Mouse (Mus musculus): Measurements from ENCODE around the gene Yipf4. TPM values are rescaled to one million over a fixed set of nuclear protein-coding genes. Genes with fewer than 3 reads are reported as not detected.
"Not testable (repeated sequence)": the region's sequence is repeated elsewhere in the genome, so short reads cannot be mapped to it uniquely, and the experiment has no call there.

The Yipf4 gene
- polyA plus RNA-seq (2016; fragmentation: Nextera tagmentation; extraction: Ambion mirVana): 30.0 and 31.2 TPM in 2 replicates

GRCm38 (mm10) chr17:74489024-74489900 is at the start of gene Yipf4:
Gene Yipf4, plus strand, starts transcription at chr17:74489493.
- no peaks in the 10 kb centered on the region for H3K27me3 ChIP-seq (ENCODE audit: low read depth, poor library complexity, severe bottlenecking)
- no peaks in the 10 kb centered on the region for H3K9me3 ChIP-seq (replicated peaks)
- H3K27ac ChIP-seq: peak within 1 kb of the TSS; percentile 86
- peaks cover 22% of the 10 kb centered on the region for H3K36me3 ChIP-seq
- H3K4me3 ChIP-seq: peak within 1 kb of the TSS; percentile 76
- H3K4me1 ChIP-seq: peaks cover 4% of the 10 kb centered on the region; the same call in 1 of the 2 replicates
- peak; percentile 93 for DNase-seq (ENCODE audit: low spot score)
- 4% methylated on average over 58 of the region's 58 CpGs for WGBS

GRCm38 (mm10) chr17:74440486-74440885 is 48.8 kb upstream of the Yipf4 start:
- WGBS: 88% methylated on average over 5 of the region's 5 CpGs
- no peaks in the 10 kb centered on the region for H3K27me3 ChIP-seq (ENCODE audit: low read depth, poor library complexity, severe bottlenecking)
- no peak overlapping the region for H3K27ac ChIP-seq
- no peaks in the 10 kb centered on the region for H3K9me3 ChIP-seq (replicated peaks)
- no peaks in the 10 kb centered on the region for H3K4me1 ChIP-seq
- no peak overlapping the region for H3K4me3 ChIP-seq
- DNase-seq (ENCODE audit: low spot score): no peak
- no peaks in the 10 kb centered on the region for H3K36me3 ChIP-seq

- Histone ChIP-seq H3K4me1 (no peaks in the 10 kb centered on the region), H3K27me3 (ENCODE audit: low read depth, poor library complexity, severe bottlenecking) (no peaks in the 10 kb centered on the region), H3K36me3 (no peaks in the 10 kb centered on the region), H3K9me3 (replicated peaks) (no peaks in the 10 kb centered on the region), H3K4me3 (no peak overlapping the region), H3K27ac (no peak overlapping the region)
- DNase-seq (ENCODE audit: low spot score): no peak
- WGBS: 91% methylated on average over 10 of the region's 10 CpGs
Measured at GRCm38 (mm10) chr17:74449776-74450175, 39.5 kb upstream of the Yipf4 start.

- WGBS: 87% methylated on average over 3 of the region's 3 CpGs
- H3K9me3 ChIP-seq (replicated peaks): no peaks in the 10 kb centered on the region
- no peaks in the 10 kb centered on the region for H3K36me3 ChIP-seq
Measured at GRCm38 (mm10) chr17:74453928-74454327, 35.4 kb upstream of the Yipf4 start.

GRCm38 (mm10) chr17:74454660-74455059 is 34.6 kb upstream of the Yipf4 start:
- no peaks in the 10 kb centered on the region for H3K9me3 ChIP-seq (replicated peaks)
- no peaks in the 10 kb centered on the region for H3K27me3 ChIP-seq (ENCODE audit: low read depth, poor library complexity, severe bottlenecking)
- DNase-seq (ENCODE audit: low spot score): no peak
- no peak overlapping the region for H3K27ac ChIP-seq
- H3K4me3 ChIP-seq: no peak overlapping the region
- H3K36me3 ChIP-seq: no peaks in the 10 kb centered on the region
- H3K4me1 ChIP-seq: no peaks in the 10 kb centered on the region
- WGBS: 93% methylated on average over 1 of the region's 1 CpGs

More at GRCm38 (mm10) chr17:74453928-74454327, 35.4 kb upstream of the Yipf4 start:
- H3K27me3 ChIP-seq (ENCODE audit: low read depth, poor library complexity, severe bottlenecking): no peaks in the 10 kb centered on the region
- H3K27ac ChIP-seq: no peak overlapping the region
- no peak for DNase-seq (ENCODE audit: low spot score)
- no peaks in the 10 kb centered on the region for H3K4me1 ChIP-seq
- H3K4me3 ChIP-seq: no peak overlapping the region

- H3K4me3 ChIP-seq: no peak overlapping the region
- no peak for DNase-seq (ENCODE audit: low spot score)
- no peaks in the 10 kb centered on the region for H3K4me1 ChIP-seq
- no peak overlapping the region for H3K27ac ChIP-seq
- no peaks in the 10 kb centered on the region for H3K9me3 ChIP-seq (replicated peaks)
- H3K27me3 ChIP-seq (ENCODE audit: low read depth, poor library complexity, severe bottlenecking): no peaks in the 10 kb centered on the region
- no peaks in the 10 kb centered on the region for H3K36me3 ChIP-seq
- 90% methylated on average over 4 of the region's 4 CpGs for WGBS
Measured at GRCm38 (mm10) chr17:74455426-74455825, 33.9 kb upstream of the Yipf4 start.

- WGBS: 94% methylated on average over 5 of the region's 5 CpGs
- no peak for DNase-seq (ENCODE audit: low spot score)
- H3K4me3 ChIP-seq: no peak overlapping the region
- H3K36me3 ChIP-seq: no peaks in the 10 kb centered on the region
- no peaks in the 10 kb centered on the region for H3K27me3 ChIP-seq (ENCODE audit: low read depth, poor library complexity, severe bottlenecking)
- H3K4me1 ChIP-seq: no peaks in the 10 kb centered on the region
- no peaks in the 10 kb centered on the region for H3K9me3 ChIP-seq (replicated peaks)
- H3K27ac ChIP-seq: no peak overlapping the region
Measured at GRCm38 (mm10) chr17:74456825-74457224, 32.5 kb upstream of the Yipf4 start.

- Histone ChIP-seq H3K4me1 (no peaks in the 10 kb centered on the region), H3K4me3 (no peak overlapping the region), H3K27ac (no peak overlapping the region), H3K27me3 (ENCODE audit: low read depth, poor library complexity, severe bottlenecking) (no peaks in the 10 kb centered on the region), H3K36me3 (no peaks in the 10 kb centered on the region), H3K9me3 (replicated peaks) (no peaks in the 10 kb centered on the region)
- no peak for DNase-seq (ENCODE audit: low spot score)
- 82% methylated on average over 10 of the region's 10 CpGs for WGBS
Measured at GRCm38 (mm10) chr17:74457972-74458677, 31.2 kb upstream of the Yipf4 start.

GRCm38 (mm10) chr17:74458711-74459408 is 30.4 kb upstream of the Yipf4 start, which contains the start of gene Nlrc4:
Gene Nlrc4, minus strand, starts transcription at chr17:74459142.
- H3K27me3 ChIP-seq (ENCODE audit: low read depth, poor library complexity, severe bottlenecking): no peaks in the 10 kb centered on the region
- H3K9me3 ChIP-seq (replicated peaks): no peaks in the 10 kb centered on the region
- no peaks in the 10 kb centered on the region for H3K4me1 ChIP-seq
- H3K27ac ChIP-seq: no peak within 1 kb of the TSS
- H3K4me3 ChIP-seq: no peak within 1 kb of the TSS
- WGBS: 62% methylated on average over 8 of the region's 8 CpGs
- DNase-seq (ENCODE audit: low spot score): no peak
- no peaks in the 10 kb centered on the region for H3K36me3 ChIP-seq

GRCm38 (mm10) chr17:74463510-74463909 is 25.8 kb upstream of the Yipf4 start:
- H3K27me3 ChIP-seq (ENCODE audit: low read depth, poor library complexity, severe bottlenecking): no peaks in the 10 kb centered on the region
- no peaks in the 10 kb centered on the region for H3K4me1 ChIP-seq
- H3K4me3 ChIP-seq: no peak overlapping the region
- no peaks in the 10 kb centered on the region for H3K9me3 ChIP-seq (replicated peaks)
- H3K36me3 ChIP-seq: no peaks in the 10 kb centered on the region
- H3K27ac ChIP-seq: no peak overlapping the region
- no peak for DNase-seq (ENCODE audit: low spot score)

- WGBS: 91% methylated on average over 2 of the region's 2 CpGs
- H3K4me3 ChIP-seq; H3K27me3 ChIP-seq (ENCODE audit: low read depth, poor library complexity, severe bottlenecking); H3K4me1 ChIP-seq; H3K27ac ChIP-seq; H3K36me3 ChIP-seq; DNase-seq (ENCODE audit: low spot score); H3K9me3 ChIP-seq (replicated peaks): not testable (repeated sequence)
Measured at GRCm38 (mm10) chr17:74467981-74468380, 21.3 kb upstream of the Yipf4 start.

GRCm38 (mm10) chr17:74470133-74470532 is 19.2 kb upstream of the Yipf4 start:
- DNase-seq (ENCODE audit: low spot score); H3K36me3 ChIP-seq; H3K27me3 ChIP-seq (ENCODE audit: low read depth, poor library complexity, severe bottlenecking); H3K27ac ChIP-seq; H3K4me3 ChIP-seq; H3K4me1 ChIP-seq; H3K9me3 ChIP-seq (replicated peaks): not testable (repeated sequence)
- WGBS: 83% methylated on average over 6 of the region's 6 CpGs

Measured in limb, embryonic 10.5 days (tissue).